Mouse (Mus musculus) embryo, embryonic 11.5 days (tissue): ENCODE measurements around the gene Gm15097.
"Not testable (repeated sequence)": the region's sequence is repeated elsewhere in the genome, so short reads cannot be mapped to it uniquely, and the experiment has no call there.

ENCODE experiments used
- DNase-seq: peaks from one replicate; pipeline ENCODE4 v3.0.0-alpha.2; 2012; ENCODE audit warnings: low read depth, low spot score

Gm15097 gene

DNA sequence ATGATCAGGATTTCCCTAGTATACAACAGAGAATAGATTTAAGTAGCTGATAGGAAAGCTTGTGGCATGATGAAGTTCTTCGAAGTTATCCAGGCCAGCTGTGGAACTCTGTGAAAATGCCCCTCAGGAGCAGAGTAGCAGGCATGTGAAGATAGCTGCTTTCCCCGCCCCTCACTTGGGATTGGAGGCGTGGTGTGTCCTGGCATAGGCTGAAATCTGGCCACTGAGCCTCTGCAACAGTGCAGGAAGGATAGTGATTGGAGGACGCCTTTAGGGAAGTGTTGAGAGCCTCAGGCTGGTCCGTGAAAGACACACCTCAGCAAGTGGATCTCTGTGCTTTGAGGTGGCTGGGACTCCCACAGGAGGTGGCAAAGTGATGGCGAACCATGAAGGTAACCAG, at the start of gene Gm15097:
TSS of gene Gm15097 (plus strand) at position 301 of the 400 bp plus-strand sequence.
- not testable (repeated sequence) for DNase-seq

DNA sequence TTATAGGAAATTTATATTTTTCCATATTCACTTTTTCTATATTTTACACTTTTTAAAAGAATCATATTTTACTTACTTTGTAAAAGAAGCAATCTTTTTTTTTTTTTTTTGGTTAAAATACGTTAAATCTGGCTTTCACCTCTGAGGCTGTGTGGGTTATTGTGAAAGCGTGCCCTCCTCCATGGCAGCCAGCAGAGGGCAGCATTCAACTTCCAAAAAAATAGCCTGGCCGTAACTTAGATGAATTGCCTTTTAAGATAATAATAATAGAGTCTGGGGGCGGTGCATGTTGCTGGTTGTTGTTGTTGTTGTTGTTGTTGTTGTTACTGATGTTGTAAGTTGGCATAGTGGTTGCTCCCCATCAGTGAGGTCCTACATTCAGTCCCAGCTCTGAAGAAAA, 21.4 kb upstream of the Gm15097 start:
- DNase-seq: not testable (repeated sequence)

DNA sequence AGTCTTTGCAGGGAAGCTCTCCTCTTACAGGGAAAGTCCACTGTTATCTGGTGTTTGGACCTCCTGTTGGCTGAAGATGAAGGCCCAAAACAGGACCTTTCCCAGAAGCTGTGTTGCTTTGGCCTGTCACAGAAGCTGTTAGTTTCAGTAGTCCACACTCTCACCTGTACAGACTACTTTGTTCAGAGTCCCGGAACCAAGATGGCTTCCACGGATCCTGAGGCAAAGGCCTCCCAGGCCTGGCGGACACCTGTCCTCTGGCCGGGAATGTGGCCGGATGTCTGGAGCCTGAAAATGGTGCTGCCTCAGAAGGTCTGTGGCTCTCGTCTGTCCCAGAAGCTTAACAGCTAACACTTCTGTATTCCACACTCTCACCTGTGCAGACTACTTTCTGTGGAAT, 26.9 kb downstream of the Gm15097 start:
- not testable (repeated sequence) for DNase-seq
